Mouse (Mus musculus): ENCODE measurements at regions not wholly inside any gene's neighbourhood (a gene's known extent, or its start where the extent isn't known, plus 50 kb on each side); places are given as distances from the start of the nearest gene placed in this dataset.

DNA sequence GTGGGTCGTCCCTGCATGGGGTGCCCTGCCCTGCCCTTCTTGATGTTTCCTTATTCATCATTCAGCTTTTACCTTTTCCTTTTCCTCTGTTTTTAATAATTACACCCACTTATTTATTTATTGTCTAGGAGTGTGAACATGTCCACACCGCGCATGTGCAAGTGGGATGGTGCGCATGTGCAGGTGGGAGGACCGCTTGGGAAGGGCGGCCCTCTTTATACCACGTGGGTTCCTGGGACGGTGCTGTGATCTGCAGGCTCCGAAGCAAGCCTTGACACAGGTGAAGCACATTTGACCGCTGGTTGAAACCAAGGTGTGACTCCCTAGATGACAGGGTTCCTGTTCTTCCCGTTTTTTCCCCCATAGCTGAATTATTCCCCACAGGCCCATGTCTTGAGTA is 60.0 kb downstream of the Syf2 start:
- DNase-seq (ENCODE audit: low spot score): no peak

DNA sequence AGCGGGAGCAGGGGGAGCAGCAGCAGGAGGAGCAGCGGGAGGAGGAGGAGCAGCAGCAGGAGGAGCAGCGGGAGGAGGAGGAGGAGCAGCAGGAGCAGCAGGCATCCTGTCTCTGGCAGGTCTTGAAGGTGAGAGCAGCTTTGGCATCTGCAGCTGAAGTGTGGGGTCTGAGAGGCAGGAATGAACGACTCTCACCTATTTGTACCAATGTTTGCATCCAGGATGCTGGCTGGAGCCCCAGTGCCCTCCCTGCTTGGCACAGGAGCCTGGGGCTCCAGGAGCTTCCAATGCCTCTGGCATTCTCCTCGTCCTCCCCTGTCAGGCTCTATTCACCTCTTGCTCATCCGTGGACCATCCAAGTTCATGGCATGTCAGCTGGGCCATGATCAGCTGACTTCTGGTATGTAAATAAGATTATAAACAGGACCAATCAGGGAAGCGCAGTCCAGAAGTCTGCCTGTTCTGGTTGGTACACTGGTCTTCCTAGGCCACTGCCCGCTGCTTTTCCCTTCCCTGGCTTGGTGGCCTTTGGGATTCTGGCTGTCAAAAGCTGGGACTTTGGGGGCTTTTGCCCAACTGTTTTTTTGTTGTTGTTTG is 62.9 kb downstream of the Syf2 start:
- no peak for DNase-seq (ENCODE audit: low spot score)

DNA sequence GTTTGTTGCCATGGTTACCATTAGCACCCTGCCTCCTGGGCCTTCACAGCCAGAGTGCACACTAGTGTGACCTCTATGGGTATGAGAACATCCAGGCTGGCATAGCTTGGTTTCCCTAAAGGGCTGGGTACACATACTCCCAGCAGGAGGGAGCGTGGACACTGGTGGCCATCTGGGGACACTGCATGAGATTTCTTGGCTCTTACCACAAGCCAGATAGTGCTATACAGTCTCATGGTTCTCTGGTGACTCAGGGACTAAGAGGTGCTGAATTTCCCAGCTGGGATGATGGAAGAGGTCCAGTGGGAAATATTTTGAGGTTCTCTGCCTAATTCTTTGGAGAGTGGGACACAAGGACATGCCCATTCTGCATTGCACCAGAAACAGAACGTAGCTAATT is 63.5 kb downstream of the Syf2 start:
- DNase-seq (ENCODE audit: low spot score): no peak

DNA sequence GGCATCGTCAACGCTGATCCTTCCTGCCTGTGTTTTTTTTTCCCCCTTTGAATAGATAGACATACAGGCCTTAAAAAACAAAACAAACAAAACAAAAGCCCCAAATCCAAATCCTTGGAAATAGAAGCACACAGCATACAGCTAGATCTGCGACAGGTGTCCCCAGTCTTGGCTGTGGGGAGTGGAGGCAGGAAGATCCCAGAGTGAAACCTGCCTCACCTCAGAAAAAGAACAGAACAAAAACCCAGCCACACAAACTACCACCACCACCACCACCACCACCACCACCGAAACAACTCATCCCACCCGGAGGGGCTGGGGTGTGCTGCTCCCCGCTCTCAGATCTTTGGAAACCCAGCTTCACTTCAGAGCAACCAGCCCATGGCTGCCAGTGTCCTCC is 64.0 kb downstream of the Syf2 start:
- DNase-seq (ENCODE audit: low spot score): no peak

GRCm38 (mm10) chr4:134995052-134995451 is 64.4 kb downstream of the Syf2 start:
- no peak for DNase-seq (ENCODE audit: low spot score)

DNA sequence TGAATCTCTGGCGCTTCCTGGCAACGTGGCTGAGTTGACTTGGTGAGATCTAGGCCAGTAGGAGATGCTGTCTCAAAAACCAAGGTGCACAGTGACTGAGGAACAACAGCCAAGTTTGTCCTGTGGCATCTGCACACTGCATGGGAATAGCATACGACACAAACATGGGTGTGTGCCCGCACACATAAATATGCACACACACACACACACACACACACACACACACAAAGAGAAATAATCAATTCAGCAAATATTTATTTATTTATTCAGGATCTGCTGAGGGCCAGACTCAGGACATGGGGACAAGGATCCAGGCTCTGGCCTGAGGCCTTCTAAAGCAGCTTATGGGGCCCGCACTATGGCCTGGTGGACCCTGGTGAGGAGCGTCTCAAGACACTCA is 65.4 kb downstream of the Syf2 start:
- DNase-seq (ENCODE audit: low spot score): no peak

- no peak for DNase-seq (ENCODE audit: low spot score)
These were observed 67.0 kb downstream of the Syf2 start for GRCm38 (mm10) chr4:134997461-134998434.

DNA sequence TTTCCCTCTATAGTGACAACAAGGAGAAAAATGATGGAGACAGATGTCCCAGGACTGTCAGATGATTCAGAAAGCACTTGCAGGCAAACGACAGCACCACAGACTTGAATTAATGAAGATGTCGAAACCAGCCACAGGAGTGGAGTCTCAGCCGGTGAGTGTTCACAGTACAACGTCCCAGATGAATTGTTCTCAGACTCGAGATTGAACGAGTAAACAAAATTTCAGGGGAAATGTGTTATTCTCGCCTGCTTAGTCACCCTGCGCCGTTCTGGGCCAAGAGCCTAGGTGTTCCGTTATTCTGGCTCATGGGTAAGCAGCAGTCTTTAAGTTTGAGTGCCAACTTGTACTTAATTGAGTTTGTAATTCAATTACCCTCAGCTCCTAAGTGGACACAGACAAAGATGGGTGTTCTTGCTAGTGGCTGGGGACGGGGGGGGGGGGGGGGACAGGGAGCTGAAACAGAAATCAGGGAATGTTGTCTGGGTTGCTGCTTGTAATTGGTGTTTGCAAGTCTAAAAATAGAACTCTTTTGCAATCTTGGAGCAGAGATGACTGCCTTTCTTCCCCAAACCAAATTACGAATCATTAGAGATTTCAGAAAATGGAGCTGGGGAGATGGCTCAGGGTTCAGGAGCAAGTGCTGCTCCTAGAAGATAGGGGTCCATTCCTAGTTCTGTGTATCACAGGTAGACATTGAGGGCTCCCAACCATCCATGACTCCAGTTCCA is 68.4 kb downstream of the Syf2 start:
- DNase-seq (ENCODE audit: low spot score): no peak

DNA sequence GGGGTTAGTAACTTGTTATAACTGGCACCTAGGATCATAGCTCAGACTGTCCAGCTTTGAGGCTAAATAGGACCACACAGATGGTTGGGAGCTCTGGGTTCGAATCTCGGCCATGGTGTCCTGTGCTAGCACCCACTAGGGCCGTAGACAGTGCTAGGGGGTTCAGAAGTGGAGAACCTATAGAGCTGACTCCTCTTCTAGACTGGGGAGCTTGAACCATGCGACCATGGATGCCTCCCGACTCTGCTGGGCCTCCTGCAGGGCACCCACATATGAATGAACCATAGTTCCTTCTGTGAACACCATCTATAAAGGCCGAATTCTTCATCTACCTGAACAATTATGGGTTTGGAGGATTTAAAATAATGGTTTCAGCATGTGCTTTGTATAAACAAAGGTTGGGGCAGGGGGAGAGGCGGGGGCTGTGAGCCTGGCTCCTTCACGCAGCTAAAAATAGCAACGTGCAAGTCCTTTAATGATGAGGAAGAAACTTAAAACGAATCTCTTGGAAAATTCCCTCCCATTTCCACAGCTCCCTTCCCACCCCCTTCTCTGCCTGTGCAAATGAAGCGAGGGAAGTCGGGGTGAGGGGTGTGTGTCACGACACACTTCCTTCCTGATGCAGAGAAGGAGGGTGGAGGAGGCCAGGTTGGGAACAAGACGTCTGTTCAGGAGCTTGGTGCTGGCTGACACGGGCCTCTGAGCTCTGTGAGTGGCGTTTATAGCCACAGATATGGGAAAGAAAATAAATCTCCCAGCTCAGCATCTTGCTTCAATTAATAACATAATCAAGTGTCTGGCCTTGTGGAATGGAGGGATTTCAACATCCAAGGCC is 71.6 kb downstream of the Syf2 start:
- no peak for DNase-seq (ENCODE audit: low spot score)

DNA sequence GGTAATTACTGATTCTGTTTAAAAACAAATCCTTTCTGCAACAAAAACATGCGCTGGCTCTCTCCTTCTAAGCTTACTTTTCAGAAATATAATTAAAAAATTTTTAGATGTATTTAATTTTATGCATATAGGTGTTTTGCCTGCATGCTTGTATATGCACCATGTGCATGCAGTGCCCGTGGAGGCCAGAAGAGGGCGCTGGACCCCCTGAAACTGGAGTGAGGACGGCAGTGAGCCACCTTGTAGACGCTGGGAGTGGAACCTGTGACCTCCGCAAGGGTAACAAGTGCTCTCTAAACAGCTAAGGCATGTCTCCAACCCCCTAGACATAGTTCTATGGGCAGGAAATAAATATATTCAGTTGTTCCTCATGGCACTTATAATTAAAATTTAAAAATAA is 80.7 kb downstream of the Syf2 start:
- no peak for DNase-seq (ENCODE audit: low spot score)

GRCm38 (mm10) chr4:135012945-135013344 is 82.2 kb downstream of the Syf2 start:
- DNase-seq (ENCODE audit: low spot score): no peak

DNA sequence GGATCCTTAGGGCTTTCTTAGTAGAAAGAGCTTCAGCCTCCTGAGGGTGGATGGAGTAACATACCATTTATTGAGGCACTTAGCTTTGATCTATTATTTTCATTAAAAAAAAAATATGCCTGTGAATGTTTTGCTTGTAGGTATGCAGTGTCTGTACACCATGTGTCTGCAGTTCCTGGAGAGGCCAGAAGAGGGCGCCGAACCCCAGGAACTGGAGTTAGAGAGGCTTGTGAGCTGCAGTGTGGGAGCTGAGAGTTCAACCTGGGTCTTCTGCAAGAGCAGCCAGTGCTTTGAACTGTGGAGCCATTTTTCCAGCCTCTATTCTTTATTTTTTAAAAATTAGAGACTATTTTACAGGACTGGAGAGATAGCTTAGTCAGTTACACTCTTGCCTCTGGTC is 83.2 kb downstream of the Syf2 start:
- no peak for DNase-seq (ENCODE audit: low spot score)

DNA sequence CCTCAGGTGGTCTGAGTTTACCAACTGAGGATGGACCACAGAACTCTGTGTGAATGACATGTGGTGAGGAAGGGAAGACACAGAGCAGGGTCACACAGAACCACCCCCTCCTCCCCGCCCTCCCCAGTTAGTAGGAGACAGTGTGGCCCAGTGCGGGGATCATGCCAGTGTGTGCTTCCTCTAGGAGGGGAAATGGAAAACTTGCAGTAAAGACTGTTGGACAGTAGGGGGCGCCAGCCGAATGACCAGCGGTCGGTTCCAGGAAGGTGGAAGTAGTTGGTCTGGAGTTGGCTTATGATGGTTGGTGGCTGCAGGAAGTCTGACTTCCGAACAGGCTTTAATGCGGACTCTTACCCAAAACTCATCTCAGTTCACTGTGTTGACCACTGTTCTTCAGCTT is 87.3 kb downstream of the Syf2 start:
- no peak for DNase-seq (ENCODE audit: low spot score)

DNA sequence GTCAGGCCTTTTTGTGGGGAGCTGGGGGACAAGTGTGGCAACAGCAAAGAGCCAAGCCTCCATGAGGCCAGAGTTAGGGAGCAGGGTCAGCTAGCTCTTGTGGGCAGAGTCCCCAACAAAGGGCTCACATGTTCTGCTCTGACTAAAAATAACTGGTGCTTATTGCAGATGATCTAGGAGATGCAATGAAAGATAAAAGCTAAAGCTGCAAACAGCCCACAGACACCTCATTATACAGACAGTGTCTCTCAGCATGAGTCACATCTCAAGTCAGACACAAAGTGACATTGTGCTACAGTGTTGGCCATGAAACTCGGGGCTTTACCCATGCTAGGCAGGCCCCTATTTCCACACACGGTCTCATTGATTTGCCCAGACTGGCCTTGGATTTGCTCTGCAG is 88.4 kb downstream of the Syf2 start:
- no peak for DNase-seq (ENCODE audit: low spot score)

GRCm38 (mm10) chr4:135020262-135020991 is 89.7 kb downstream of the Syf2 start:
- DNase-seq (ENCODE audit: low spot score): no peak

DNA sequence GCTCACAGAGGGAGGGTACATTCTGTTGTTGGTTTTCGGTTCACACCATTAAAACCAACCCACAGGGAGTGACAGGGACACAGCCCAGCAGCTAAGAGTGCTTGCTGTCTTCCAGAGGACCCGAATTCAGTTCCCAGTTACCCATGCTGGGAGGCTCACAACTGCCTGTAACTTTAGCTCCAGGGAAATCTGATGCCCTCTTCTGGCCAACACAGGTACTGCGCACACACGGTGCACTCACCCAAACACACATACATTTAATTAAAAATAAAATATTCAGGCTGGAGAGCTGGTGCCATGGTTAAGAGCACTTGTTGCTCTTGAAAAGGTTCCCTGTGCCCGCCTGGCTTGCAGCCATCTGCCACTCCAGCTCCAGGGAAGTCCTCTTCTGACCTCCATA is 92.5 kb downstream of the Syf2 start:
- no peak for DNase-seq (ENCODE audit: low spot score)

DNA sequence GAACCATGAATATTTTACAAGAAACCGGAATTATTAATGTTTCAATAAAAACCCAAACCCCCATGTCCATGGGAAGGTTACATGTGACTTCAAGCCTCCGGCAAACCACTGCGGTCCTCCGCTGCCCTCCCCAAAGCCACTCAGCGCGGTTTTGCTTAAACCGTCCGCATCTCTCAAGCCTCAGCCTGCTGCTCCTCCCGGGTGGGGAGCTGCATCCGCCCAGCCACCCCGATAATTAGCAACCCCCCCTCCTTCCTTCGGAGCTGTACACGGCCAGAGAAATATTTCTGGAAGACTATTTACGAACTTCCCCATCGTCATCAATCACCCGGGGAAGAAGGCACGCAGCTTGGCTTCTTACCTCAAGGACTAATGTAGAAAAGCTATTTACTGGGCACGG is 94.7 kb upstream of the Runx3 start:
- no peak for DNase-seq (ENCODE audit: low spot score)

DNA sequence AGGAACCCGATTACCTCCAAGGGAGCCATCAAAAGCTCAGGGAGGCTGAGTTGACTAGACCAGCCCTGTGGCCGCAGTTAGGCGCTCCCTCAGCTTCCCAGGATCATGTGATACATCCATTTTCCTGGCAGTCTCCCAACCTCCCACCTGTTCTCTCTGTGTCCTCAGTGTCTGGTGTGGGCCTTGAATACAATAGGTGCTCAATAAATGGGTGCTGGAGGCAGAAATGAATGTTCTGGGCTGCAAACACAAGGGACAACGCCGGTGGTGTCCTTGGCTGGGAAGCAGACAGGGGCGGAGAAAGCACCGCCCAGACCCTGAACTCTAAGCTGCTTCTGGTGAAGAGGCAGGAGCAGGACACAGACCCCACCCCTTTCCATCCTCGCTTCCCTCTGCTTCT is 93.3 kb upstream of the Runx3 start:
- DNase-seq (ENCODE audit: low spot score): no peak

- DNase-seq (ENCODE audit: low spot score): no peak
These were observed 90.7 kb upstream of the Runx3 start for GRCm38 (mm10) chr4:135029723-135030122.

DNA sequence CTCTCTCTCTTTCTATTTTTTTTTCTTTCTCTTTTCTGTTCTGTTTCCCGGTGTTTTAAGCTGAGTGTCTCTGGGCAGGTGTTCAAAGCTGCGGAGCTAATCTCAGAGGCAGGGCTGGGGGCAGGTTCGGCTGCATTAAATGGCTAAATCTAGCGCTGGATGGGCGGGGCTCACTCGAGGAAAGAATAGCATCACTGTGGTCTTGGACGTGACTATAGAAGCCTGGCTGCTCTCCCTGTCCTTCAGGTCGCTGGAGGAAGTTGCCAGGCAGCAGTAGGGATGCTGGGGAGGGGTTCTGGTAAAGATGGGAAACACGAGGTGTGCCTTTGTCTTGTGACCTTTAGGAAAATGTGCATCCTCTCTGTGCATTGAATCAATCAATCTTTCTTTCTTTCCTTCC is 88.0 kb upstream of the Runx3 start:
- DNase-seq (ENCODE audit: low spot score): no peak

DNA sequence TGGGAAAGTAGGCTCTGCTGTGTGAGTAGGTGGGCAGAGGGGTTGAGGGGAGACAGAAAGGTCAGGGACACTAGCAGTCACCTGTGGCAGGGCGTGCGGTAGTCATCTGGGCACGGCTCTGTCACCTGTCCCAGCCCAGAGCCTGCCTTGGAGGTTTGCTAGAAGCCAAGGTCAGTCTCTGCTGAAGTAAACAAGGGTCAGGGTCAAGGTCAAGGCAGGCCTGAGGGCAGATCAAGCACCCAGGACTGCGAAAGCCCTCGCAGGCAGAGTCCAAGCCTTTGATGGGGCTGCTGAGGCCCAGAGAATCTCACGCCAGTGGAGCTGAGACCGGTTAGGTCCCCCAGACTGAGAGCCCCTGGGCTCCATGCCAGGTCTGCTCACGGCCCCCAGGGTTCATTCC is 87.2 kb upstream of the Runx3 start:
- DNase-seq (ENCODE audit: low spot score): no peak

All from ovary, postnatal 10 days (tissue).